Mouse (Mus musculus) G1E-ER4 (cell line): ENCODE data around the gene Paip2b. TPM values are rescaled to one million over a fixed set of nuclear protein-coding genes. Genes with fewer than 3 reads are reported as not detected.

ENCODE experiments used
- GATA1 ChIP-seq: IDR thresholded peaks from one replicate; pipeline ENCODE4 v1.8.0; 2012; ENCODE audit warnings: low read length, inconsistent platforms
- polyA plus RNA-seq: library from polyadenylated mRNA; stranded (reverse); fragments of >175 nt; gene quantifications from 2 replicates; pipeline ENCODE4 v1.2.3, GENCODE M21; 2012

Gene Paip2b
- polyA plus RNA-seq, 1 experiment, result 13.9 TPM

GRCm38 (mm10) chr6:83820727-83821515, 10.6 kb downstream of the Paip2b start:
- no peak for TF ChIP-seq GATA1

GRCm38 (mm10) chr6:83818996-83819395, 12.5 kb downstream of the Paip2b start:
- no peak for TF ChIP-seq GATA1

DNA sequence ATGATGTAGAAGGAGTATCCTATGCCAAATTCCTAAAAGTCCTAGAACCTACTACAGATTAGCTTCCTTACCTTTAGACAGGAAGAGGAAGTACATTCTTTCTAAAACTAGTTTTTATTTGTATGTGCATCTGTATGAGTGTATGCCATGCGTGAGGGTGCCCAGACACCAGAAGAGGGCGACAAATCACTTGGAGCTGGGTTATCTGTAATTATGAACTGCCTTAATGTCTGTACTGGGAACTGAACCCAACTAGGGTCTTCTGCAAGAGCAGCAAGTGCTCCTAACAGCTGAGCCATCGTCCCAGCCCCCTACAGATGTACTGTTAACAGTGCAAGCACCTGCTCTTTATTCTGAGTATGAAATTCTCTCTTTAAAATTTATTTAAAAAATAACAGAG, 15.7 kb downstream of the Paip2b start:
- no peak for TF ChIP-seq GATA1

DNA sequence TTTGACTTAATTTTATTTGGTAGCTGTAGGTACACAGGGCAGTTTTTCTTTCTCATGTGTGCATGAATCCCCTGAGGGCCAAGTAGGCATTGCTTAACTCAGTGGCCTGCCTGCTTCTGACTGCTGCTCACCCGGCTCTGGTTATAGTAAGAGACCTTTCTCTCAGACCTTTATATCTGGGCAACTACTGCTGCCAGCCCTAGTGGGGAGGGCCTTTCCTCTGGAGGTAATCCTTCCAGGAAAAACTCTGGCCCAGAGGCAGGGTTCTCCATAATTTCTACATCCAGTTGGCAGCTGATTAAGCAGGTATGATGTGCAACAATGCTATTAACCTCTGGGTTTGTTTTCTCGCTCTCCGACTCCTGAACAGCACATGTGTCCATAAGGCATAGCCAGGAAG, 28.7 kb downstream of the Paip2b start:
- TF ChIP-seq GATA1, result no peak

GRCm38 (mm10) chr6:83802033-83802432, 29.5 kb downstream of the Paip2b start:
- TF ChIP-seq GATA1, result no peak

DNA sequence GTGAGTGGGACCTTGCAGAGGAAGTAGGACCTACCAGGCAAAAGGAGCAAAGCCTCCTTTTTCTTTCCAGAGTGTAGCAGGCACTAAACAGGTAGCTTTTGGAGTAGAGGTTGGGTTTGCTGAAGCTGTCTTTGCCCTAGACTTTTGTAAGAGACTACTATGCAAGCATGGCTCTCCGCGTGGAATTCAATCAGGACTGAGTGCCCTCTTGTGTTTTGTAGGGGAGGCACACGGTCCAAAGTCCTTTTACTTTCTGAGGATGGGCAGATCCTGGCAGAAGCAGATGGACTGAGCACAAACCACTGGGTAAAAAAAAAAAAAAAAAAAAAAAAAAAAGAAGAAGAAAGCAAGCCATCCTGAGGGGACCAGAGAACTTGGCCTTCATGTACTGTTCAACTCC, 34.9 kb downstream of the Paip2b start:
- TF ChIP-seq GATA1, result no peak

DNA sequence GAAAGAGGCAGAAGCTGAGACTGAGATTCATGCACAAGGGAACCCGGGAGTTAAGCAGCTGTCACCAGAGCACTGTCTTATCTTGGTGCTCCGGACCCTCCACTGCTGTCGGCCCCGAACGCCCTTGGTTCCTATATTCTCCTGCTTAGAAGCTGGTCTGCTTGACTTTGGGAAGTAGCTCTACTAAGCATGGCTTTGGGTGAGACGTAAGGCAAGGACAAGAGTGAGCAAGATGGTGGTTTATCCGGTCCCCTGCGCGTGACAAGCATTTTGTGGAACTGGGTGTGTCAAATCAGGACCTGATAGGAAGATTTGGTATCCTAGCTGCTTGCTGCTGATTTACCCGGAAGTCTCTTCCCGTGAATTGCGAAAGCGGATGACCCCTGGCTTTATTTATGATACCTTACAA, 36.0 kb downstream of the Paip2b start:
- peak; percentile 51 for TF ChIP-seq GATA1

- TF ChIP-seq GATA1, result no peak
Observed at GRCm38 (mm10) chr6:83794760-83795296, 36.7 kb downstream of the Paip2b start, which contains the start of gene Nagk. Gene Nagk (plus strand): TSS chr6:83794982.

DNA sequence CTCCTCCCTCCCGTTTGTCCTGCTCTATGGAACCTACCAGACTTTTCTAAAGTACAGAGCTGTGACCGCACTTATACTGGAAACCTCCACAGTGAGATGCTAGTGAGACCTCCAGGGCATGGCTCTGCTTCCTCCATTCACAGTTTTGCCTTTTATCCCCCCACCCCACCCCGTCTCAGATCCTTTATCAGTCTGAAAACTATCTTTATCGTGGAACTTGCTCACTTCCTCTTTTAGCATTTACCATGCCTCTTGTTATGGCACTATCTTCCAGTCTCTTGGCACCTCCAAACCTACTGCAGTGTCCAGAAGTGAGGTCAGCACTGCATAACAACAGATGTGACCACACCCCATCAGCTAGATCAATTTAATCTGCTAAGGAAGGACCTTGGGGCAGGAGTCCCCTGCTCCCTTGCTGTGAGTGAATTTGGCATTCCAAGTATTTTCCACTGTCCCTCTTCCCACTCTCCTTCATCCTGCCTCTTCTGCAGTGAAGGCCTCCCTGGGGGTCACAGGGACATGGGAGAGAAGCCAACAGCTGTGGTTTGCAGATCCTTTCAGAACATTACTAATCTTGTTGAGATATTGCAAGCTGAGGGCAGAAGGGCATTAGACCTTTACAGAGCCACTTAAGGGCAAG, 40.2 kb downstream of the Paip2b start:
- peak; percentile 46 for TF ChIP-seq GATA1

DNA sequence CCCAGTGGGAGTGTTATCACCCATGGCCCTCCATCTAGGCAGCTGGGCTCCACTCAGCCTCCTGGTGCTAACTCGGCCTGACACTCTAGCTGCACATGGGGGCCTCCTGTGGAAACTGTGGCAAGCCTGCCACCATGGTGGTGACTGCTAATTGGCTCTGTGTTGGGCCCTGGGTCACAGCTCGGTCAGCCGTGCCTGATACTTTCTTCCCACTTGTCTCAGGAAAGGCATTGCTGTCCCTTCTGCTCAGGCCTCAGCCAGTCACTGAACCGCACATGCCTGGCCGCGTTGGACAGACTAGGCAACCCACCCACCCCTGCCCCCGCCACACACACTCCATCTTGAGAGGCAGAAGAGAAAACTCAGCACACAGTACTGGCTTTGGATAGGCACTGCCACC, 43.0 kb downstream of the Paip2b start:
- TF ChIP-seq GATA1, result no peak

- TF ChIP-seq GATA1, result no peak
Observed at GRCm38 (mm10) chr6:83786426-83786825, 45.1 kb downstream of the Paip2b start.

DNA sequence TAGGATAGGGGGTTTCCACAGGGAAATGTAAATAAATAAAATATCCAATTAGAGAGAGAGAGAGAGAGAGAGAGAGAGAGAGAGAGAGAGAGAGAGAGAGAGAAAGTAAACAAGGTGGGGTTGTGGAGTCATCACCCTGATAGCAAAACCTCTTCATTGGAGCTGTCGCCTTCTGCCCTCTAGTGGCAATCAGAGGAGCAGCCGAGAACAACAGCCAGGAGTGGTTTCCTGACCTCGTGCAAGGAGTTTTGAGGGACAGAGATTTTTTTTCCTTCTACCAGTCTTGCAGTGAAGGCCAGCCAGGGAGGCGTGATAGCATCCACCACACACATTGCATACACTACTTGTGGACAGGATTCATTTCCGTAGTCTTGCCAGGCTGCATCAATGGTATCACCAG, 52.5 kb downstream of the Paip2b start:
- no peak for TF ChIP-seq GATA1

GRCm38 (mm10) chr6:83778306-83778705, 53.2 kb downstream of the Paip2b start:
- no peak for TF ChIP-seq GATA1

- TF ChIP-seq GATA1, result no peak
Observed at GRCm38 (mm10) chr6:83775638-83776293, 55.8 kb downstream of the Paip2b start, which contains the start of gene Tex261. Gene Tex261 (minus strand): TSS chr6:83775813.

DNA sequence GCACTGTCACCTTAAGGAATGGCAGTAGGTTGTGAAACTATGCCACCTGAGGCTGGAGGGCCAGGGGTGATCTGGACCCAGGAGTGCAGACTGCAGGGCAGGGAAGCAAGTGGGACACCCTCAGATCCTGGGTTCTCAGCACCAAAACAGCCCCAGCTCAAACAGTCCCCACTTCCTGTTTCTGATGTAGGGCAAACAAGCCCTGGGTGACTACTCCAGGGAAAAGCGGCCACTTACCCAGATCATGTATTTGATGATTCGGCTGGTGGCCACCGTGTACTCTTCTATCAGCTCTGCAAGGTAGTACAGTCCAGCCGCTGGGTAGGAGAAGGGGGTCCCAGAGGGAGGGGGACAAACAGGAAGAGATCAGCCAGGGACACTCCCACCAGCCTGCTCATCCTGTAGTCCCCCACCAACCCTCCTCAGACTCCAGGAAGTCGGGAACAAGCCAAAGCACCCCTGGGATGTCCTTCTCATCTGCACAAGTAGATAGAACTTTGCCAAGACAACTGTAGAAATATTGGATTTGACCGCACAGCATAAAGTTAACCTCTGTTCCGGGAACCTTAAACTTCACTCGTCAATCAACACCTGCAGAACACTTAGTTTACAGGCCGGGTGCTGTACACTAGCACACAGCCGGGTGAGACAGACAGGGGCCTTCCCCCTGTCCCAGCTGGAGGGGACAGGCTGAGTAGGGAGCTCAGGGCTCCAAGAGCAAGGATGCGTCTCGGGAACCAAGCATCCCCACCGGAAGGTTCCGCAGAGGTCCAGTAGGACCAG, 56.6 kb downstream of the Paip2b start:
- no peak for TF ChIP-seq GATA1
